Mouse (Mus musculus): ENCODE measurements around the gene Idh2. TPM values are rescaled to one million over a fixed set of nuclear protein-coding genes. Genes with fewer than 3 reads are reported as not detected.

Gene Idh2
- total RNA-seq, 4 experiments from 2014 or later = 2,287 to 2,565 (median 2,388) TPM

DNA sequence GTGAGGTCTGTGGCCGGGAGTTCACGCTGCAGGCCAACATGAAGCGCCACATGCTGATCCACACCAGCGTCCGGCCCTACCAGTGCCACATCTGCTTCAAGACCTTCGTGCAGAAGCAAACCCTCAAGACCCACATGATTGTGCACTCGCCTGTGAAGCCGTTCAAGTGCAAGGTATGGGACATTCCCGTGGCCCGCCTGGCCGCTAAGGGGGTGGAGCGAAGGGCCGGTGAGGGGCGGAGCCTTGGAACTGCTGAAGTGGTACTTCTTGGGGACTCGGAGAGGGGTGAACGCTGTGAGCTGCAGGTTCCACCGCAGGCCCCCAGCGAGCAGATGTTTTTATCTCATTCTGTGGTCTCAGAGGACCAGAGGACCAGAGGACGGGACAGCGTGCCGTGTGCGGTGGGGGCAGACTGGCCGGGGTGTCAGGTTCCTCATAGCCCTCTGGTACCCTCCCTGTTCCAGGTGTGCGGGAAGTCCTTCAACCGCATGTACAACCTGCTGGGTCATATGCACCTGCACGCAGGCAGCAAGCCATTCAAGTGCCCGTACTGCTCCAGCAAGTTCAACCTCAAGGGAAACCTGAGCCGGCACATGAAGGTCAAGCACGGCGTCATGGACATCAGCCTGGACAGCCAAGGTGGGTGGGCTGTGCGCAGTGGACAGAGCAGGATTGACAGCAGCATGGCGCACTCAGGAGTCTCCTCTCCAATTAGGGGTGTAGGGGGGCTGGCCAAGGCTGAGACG, 29.0 kb downstream of the Idh2 start:
- no peak for DNase-seq (ENCODE audit: low spot score)

DNA sequence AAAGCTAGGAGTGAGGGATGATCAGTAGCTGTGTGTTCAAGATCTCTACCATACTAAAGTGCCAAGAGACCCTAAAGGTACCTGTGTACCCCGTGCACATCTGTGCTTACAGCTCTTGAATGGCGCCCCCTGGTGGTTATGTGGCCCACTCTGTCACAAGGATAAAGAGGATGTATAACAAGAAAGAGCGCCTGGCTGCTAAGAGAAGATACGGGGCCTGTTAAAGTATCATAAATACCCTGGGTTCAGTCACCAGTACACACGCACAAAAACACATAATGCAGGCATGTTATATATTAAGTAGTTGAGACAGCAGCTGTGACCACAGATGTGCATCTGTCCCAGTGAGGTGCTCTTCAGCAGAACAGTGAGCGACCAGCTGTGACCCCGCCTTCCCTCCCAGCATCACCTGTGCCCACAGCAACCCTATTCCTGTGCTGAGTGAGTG, 30.7 kb downstream of the Idh2 start:
- DNase-seq (ENCODE audit: low spot score) = peak; percentile 53

DNA sequence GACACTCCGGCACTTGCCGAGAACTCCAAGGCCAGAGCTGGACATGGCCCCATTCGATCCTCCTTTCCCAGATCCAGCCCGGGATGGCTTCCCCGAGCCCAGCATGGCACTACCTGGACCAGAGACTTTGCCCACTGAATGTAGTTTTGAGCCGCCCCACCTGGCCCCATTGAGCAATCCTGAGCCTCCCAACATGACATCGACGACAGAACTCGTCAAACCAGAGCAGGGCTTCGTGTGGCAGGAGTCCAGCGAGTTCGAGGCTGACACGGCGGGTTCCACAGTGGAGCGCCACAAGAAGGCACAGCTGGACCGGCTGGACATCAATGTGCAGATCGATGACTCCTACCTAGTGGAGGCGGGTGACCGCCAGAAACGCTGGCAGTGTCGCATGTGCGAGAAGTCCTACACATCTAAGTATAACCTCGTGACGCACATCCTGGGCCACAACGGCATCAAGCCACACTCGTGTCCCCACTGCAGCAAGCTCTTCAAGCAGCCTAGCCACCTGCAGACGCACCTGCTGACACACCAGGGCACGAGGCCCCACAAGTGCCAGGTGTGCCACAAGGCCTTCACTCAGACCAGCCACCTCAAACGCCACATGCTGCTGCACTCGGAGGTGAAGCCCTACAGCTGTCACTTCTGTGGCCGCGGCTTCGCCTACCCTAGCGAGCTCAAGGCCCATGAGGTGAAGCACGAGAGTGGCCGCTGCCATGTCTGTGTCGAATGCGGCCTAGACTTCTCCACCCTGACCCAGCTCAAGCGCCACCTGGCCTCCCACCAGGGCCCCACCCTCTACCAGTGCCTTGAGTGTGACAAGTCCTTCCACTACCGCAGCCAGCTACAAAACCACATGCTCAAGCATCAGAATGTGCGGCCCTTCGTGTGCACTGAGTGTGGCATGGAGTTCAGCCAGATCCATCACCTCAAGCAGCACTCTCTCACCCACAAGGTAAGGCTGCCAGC, 33.3 kb downstream of the Idh2 start:
- no peak for DNase-seq (ENCODE audit: low spot score)

DNA sequence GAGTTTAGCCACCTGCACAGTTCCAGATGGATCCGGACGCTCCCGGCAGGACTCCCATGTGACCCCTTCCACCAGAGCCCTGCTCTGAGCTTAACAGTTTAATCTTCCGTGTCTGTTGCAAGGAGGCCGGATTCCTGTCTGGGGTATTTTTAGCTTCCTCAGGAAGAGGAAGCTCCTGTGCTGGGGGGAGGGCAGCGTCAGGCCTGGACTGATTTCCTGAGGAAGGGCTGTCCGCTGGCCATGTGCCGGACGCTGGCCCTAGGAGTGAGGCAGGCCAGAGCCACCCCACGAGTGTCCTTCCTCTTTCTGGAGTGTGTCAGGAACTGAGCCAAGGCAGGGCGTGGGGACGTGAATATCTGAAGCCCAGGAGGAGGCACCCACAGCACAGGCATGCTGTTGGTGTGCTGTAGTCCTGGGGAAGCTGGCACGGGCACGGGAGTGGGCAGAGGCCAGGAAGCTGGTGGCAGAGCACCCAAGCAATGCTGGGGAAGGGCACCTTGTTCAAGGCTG, 36.3 kb downstream of the Idh2 start:
- DNase-seq (ENCODE audit: low spot score) = peak; percentile 96

DNA sequence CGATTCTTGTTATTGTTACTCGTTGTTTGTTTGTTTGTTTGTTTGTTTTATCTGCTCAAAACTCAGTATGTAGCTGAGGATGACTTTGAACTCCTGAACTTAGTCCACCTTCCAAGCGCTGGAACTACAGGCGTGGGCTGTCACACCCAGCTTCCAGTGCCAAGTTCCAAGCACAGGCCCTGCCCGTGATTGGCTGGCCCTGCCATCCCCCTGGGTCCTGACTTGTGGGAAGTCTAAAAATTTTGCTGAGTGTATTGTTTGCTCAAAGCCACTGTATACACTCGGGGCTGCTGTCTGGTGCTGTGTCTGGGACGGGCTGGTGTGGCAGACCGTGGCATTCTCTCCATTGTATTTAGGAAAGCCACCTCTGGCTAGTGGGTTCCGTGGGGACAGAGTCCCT, 37.4 kb downstream of the Idh2 start:
- peak; percentile 45 for DNase-seq (ENCODE audit: low spot score)

- no peak for DNase-seq (ENCODE audit: low spot score)
These were observed 38.1 kb downstream of the Idh2 start for GRCm38 (mm10) chr7:80076961-80077716.

DNA sequence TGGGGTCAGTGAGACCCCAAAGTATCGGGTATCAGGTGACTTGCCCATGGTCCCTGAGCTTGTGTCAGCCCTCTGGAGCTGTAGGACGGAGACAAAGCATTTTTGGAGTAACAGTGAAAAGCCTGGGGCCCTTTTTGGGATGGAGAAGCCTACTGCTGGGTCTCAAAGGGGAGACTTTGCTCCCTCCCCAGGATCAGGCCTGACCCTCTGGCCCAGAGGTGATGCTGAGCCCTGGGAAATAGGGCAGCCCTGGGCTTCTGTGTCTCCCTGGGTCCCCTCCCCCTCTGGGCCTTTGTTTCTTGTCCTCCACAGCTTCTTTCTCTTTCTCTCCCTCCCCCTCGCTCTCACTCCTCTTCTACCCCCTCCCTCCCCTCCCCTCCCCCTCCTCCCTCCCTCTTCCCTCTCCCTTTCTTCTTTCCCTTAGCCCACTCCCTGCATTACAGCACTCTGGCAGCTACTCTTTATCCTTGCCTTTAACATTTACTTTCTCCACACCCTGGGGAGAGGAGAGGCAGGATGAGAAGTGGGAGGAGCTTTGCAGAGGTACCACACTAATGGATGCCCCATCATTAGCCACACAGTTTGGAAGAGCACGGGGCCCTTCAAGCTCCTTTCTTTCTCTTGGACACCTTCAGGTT, 39.1 kb downstream of the Idh2 start:
- DNase-seq (ENCODE audit: low spot score) = no peak

- peak; percentile 40 for DNase-seq (ENCODE audit: low spot score)
These were observed 40.2 kb downstream of the Idh2 start for GRCm38 (mm10) chr7:80074921-80075441.

DNA sequence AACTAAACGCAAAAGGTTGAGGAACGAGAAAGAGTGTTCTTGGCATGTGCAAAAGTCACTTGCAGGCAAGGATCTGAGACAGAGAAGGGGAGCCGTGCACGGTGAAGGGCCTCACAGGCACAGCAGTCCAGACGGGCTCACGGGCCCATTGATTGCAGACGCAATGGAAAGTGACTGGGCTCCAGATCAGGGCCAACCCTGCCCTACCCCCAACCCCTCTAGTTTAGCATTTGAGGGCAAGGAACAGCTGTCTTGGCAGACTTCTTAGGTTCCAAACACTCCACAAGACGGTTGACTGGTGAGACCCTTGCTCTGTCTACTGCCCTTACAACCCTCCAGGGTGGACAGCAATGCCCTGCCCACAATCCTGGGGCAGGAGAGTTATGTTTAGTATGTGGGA, 41.7 kb downstream of the Idh2 start:
- no peak for DNase-seq (ENCODE audit: low spot score)

DNA sequence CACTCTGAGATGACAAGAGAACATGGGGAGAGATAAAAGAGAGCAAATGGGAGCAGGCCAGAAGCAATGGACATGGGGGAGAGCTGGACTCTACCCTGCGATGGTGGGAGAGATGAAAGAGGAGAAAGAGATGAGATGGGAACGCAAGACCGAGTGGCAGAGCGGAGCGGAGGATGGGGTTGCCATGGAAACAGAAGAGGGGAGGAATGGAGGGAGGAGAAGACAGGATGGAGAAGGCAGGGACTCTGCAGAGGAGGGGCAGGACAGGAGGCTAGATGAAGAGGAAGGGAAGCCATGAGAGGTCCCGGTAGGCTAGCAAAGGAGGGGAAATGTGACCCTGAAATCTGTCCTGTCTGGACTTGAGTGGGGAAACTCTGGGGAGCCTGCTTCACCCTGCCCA, 42.9 kb downstream of the Idh2 start:
- no peak for DNase-seq (ENCODE audit: low spot score)

- DNase-seq (ENCODE audit: low spot score) = no peak
These were observed 44.0 kb downstream of the Idh2 start for GRCm38 (mm10) chr7:80071209-80071608.

DNA sequence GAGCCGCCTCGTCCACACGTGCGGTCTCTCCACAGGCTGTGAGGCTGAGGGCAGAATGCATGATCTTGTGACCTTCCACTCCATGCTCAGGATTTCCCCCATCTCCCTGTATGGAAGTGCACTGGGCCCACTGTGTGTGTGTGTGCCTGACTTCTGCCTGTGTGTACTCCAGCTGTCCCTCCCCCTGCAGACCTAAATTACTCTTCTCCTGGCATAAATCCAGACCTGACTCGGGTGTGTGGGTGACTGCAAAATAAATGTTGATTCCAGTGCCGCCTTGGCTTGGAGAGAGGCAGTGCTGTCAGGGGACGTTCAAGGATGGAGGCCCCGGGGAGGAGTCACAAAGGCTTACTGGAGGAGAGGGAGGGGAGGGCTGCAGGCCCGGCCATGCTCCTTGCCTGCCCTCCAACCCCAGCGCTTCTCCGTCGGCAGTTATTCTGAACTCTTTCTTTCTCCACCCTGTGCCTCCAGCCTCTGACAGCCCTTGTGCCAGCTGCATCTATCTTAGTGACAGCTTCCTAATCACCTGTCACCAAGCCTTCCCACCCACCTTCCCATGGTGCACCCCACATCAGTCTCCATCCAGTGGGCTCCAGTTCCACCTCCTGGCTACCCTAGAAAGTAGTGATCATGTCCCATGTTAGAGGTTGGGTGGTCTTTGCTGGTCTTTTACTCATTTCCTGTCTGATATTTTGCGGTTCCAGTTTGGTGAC, 45.4 kb downstream of the Idh2 start:
- DNase-seq (ENCODE audit: low spot score) = peak; percentile 63

- DNase-seq (ENCODE audit: low spot score) = no peak
These were observed 46.9 kb downstream of the Idh2 start for GRCm38 (mm10) chr7:80068341-80068740.

GRCm38 (mm10) chr7:80066675-80067455, 48.3 kb downstream of the Idh2 start:
- no peak for DNase-seq (ENCODE audit: low spot score)

DNA sequence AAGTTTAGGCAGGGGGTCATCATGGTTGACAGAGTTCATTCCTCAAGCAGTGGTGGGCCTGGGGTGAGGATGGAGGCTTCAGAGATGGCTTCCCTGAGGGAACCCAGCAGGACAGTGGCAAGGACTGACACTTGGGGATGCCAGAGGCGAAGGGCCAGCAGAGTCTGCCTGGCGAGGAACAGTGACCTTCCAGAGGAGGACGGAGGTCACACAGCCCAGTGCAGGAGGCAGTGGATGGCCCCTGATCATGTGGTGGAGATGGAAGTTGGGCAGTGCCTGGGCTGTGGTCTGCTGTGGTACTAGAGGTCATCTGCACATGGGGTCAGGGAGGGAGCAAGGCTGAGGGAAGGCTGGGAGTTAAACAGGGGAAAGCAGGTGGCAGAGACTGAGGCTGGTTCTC, 49.9 kb downstream of the Idh2 start:
- DNase-seq (ENCODE audit: low spot score) = no peak

GRCm38 (mm10) chr7:80063902-80064736, 51.1 kb downstream of the Idh2 start:
- DNase-seq (ENCODE audit: low spot score) = no peak

- DNase-seq (ENCODE audit: low spot score) = no peak
These were observed 51.9 kb downstream of the Idh2 start for GRCm38 (mm10) chr7:80063244-80063643.

DNA sequence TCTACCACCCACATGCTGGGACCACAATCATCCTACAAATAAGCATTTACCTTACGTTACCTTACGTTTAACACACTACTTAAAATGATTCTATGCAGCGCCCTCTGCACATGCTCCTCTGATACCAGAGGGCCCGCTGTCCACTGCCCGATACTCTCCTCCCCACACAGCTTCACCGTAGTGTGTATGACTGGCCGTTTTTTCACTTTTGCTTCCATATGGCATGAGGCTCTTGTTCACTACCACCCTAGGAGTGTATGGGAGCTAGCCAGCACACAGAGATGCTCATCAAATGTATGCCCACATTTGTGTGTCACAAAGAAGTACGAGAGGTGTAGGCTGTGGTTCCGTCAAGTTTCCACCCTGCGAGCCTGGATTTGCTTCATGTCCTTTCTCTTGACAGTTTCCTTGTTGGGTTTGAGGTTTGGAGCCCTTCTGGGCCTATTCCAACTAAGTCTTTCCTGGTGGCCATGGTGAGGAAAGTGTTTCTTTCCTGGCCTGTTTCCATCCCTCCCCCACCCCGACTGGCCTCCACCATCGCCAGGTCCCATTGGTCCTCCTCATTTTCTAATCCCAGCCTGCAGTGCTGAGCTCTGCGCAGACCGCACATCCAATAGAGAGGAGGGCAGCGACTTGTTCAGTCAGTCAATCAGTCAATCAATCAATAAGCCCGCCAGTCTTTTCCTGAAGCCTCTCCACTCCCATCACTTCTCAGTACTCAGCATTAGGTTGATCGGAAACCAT, 52.9 kb downstream of the Idh2 start:
- DNase-seq (ENCODE audit: low spot score) = no peak

Measured in heart, adult 8-10 months (tissue).